Mouse (Mus musculus): ENCODE results near the gene Fam181a. TPM values are rescaled to one million over a fixed set of nuclear protein-coding genes. Genes with fewer than 3 reads are reported as not detected.

Fam181a gene
- polyA plus RNA-seq, 2 experiments, result 0.16 TPM; not detected in 1

- DNase-seq (ENCODE audit: low spot score), result no peak
- no peak overlapping the region for H3K9ac ChIP-seq (ENCODE audit: low read depth, low read length, severe bottlenecking)
- no peaks in the 10 kb centered on the region for H3K4me1 ChIP-seq (ENCODE audit: control insufficient read depth, insufficient read depth, low read length)
- no peaks in the 10 kb centered on the region for H3K27me3 ChIP-seq (ENCODE audit: control insufficient read depth, insufficient read depth, low read length)
- H3K36me3 ChIP-seq (ENCODE audit: control insufficient read depth, insufficient read depth, low read length), result no peaks in the 10 kb centered on the region
- H3K9me3 ChIP-seq (ENCODE audit: control insufficient read depth, low read length), result no peaks in the 10 kb centered on the region
- ATAC-seq (ENCODE audit: low FRiP score, low read depth), result no peak
- H3K4me2 ChIP-seq (replicated peaks; ENCODE audit: low read depth, low read length, severe bottlenecking), result no peak overlapping the region
- no peak for TF ChIP-seq POLR2A (IDR thresholded peaks at IDR 0.05; ENCODE audit: borderline replicate concordance, extremely low read depth, insufficient read depth, insufficient read length)
- H3K27ac ChIP-seq (replicated peaks; ENCODE audit: low read depth, low read length), result no peak overlapping the region
- 73% methylated on average over 3 of the region's 3 CpGs for WGBS
- no peak overlapping the region for H3K4me3 ChIP-seq (replicated peaks; ENCODE audit: low read length)
These were observed 26.0 kb downstream of the Fam181a start for GRCm38 (mm10) chr12:103336766-103337165.

GRCm38 (mm10) chr12:103338162-103338798, 27.5 kb downstream of the Fam181a start:
- peak; percentile 60 for ATAC-seq (ENCODE audit: low FRiP score, low read depth)
- no peak overlapping the region for H3K4me2 ChIP-seq (replicated peaks; ENCODE audit: low read depth, low read length, severe bottlenecking)
- H3K4me1 ChIP-seq (ENCODE audit: control insufficient read depth, insufficient read depth, low read length), result no peaks in the 10 kb centered on the region
- no peaks in the 10 kb centered on the region for H3K27me3 ChIP-seq (ENCODE audit: control insufficient read depth, insufficient read depth, low read length)
- DNase-seq (ENCODE audit: low spot score), result no peak
- H3K36me3 ChIP-seq (ENCODE audit: control insufficient read depth, insufficient read depth, low read length), result no peaks in the 10 kb centered on the region
- H3K9ac ChIP-seq (ENCODE audit: low read depth, low read length, severe bottlenecking), result no peak overlapping the region
- no peak overlapping the region for H3K4me3 ChIP-seq (replicated peaks; ENCODE audit: low read length)
- TF ChIP-seq POLR2A (IDR thresholded peaks at IDR 0.05; ENCODE audit: borderline replicate concordance, extremely low read depth, insufficient read depth, insufficient read length), result no peak
- no peak overlapping the region for H3K27ac ChIP-seq (replicated peaks; ENCODE audit: low read depth, low read length)
- H3K9me3 ChIP-seq (ENCODE audit: control insufficient read depth, low read length), result no peaks in the 10 kb centered on the region
- 72% methylated on average over 14 of the region's 14 CpGs for WGBS

DNA sequence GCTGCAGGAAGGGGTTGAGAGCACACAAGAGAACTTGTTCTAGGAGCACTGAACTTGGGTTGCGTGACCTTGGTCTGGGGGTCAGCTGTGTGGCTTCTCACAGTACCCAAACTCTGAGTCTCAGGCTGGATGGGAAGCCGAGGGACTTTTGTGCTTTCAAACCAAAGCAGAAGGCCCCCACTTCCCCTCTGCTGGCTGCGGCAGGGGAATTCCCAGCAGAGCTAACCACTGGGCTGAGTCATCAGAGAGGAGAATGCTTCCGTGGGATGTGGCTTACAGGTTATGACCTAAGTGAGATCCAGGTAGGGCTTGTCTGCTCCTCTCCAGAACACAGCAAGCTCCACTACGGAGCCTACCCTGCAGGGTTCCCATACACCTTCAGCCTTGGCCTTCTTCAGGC, 30.4 kb downstream of the Fam181a start:
- no peak for DNase-seq (ENCODE audit: low spot score)
- Histone ChIP-seq H3K4me1 (ENCODE audit: control insufficient read depth, insufficient read depth, low read length) (no peaks in the 10 kb centered on the region), H3K9ac (ENCODE audit: low read depth, low read length, severe bottlenecking) (no peak overlapping the region), H3K27ac (replicated peaks; ENCODE audit: low read depth, low read length) (no peak overlapping the region), H3K4me2 (replicated peaks; ENCODE audit: low read depth, low read length, severe bottlenecking) (no peak overlapping the region), H3K9me3 (ENCODE audit: control insufficient read depth, low read length) (no peaks in the 10 kb centered on the region), H3K27me3 (ENCODE audit: control insufficient read depth, insufficient read depth, low read length) (no peaks in the 10 kb centered on the region), H3K36me3 (ENCODE audit: control insufficient read depth, insufficient read depth, low read length) (no peaks in the 10 kb centered on the region), H3K4me3 (replicated peaks; ENCODE audit: low read length) (no peak overlapping the region)
- WGBS, result 83% methylated on average over 5 of the region's 5 CpGs
- no peak for ATAC-seq (ENCODE audit: low FRiP score, low read depth)
- TF ChIP-seq POLR2A (IDR thresholded peaks at IDR 0.05; ENCODE audit: borderline replicate concordance, extremely low read depth, insufficient read depth, insufficient read length), result no peak

DNA sequence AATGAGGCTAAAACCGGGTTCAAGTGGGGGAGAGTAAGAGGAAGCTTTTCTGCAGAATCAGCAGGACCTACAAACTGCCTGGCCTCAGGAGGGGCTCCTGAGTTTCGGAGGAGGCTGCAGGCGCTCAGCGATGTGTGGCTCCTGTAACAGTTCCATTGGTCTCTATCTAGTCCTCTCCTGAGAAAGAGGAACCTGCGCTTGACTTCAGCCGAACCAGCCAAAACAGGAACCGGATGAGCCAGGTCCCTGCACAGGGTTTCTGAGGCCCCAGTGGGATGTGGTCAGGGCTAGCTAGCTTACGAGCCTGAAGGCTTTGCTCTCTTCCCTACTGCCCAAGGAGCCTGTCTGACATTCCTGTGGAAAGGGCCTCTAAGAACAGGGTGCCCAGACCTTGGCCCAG, 32.7 kb downstream of the Fam181a start:
- DNase-seq (ENCODE audit: low spot score), result no peak
- no peak for TF ChIP-seq POLR2A (IDR thresholded peaks at IDR 0.05; ENCODE audit: borderline replicate concordance, extremely low read depth, insufficient read depth, insufficient read length)
- Histone ChIP-seq H3K4me2 (replicated peaks; ENCODE audit: low read depth, low read length, severe bottlenecking) (no peak overlapping the region), H3K4me3 (replicated peaks; ENCODE audit: low read length) (no peak overlapping the region), H3K36me3 (ENCODE audit: control insufficient read depth, insufficient read depth, low read length) (no peaks in the 10 kb centered on the region), H3K4me1 (ENCODE audit: control insufficient read depth, insufficient read depth, low read length) (no peaks in the 10 kb centered on the region), H3K27ac (replicated peaks; ENCODE audit: low read depth, low read length) (no peak overlapping the region), H3K9me3 (ENCODE audit: control insufficient read depth, low read length) (no peaks in the 10 kb centered on the region), H3K9ac (ENCODE audit: low read depth, low read length, severe bottlenecking) (no peak overlapping the region), H3K27me3 (ENCODE audit: control insufficient read depth, insufficient read depth, low read length) (no peaks in the 10 kb centered on the region)
- ATAC-seq (ENCODE audit: low FRiP score, low read depth), result no peak
- 75% methylated on average over 8 of the region's 8 CpGs for WGBS

- Histone ChIP-seq H3K9ac (ENCODE audit: low read depth, low read length, severe bottlenecking) (no peak overlapping the region), H3K36me3 (ENCODE audit: control insufficient read depth, insufficient read depth, low read length) (no peaks in the 10 kb centered on the region), H3K27me3 (ENCODE audit: control insufficient read depth, insufficient read depth, low read length) (no peaks in the 10 kb centered on the region), H3K27ac (replicated peaks; ENCODE audit: low read depth, low read length) (no peak overlapping the region), H3K4me2 (replicated peaks; ENCODE audit: low read depth, low read length, severe bottlenecking) (no peak overlapping the region), H3K9me3 (ENCODE audit: control insufficient read depth, low read length) (no peaks in the 10 kb centered on the region), H3K4me1 (ENCODE audit: control insufficient read depth, insufficient read depth, low read length) (no peaks in the 10 kb centered on the region), H3K4me3 (replicated peaks; ENCODE audit: low read length) (no peak overlapping the region)
- ATAC-seq (ENCODE audit: low FRiP score, low read depth) (no peak), DNase-seq (ENCODE audit: low spot score) (no peak)
- no peak for TF ChIP-seq POLR2A (IDR thresholded peaks at IDR 0.05; ENCODE audit: borderline replicate concordance, extremely low read depth, insufficient read depth, insufficient read length)
- 82% methylated on average over 7 of the region's 7 CpGs for WGBS
These were observed 34.2 kb downstream of the Fam181a start for GRCm38 (mm10) chr12:103344934-103345333.

All from limb, embryonic 14.5 days (tissue).